Mouse (Mus musculus) ES-Bruce4 (cell line): Measurements from ENCODE around the gene Agap1. TPM values are rescaled to one million over a fixed set of nuclear protein-coding genes. Genes with fewer than 3 reads are reported as not detected.

Experiments
- H3K27ac ChIP-seq: 2 replicates; pipeline ENCODE4 v1.5.1; 2012; ENCODE audit warnings: low read length, inconsistent platforms; ENCODE audit not compliant: insufficient read depth
- H3K27me3 ChIP-seq: 2 replicates; pipeline ENCODE4 v1.6.1; 2012; ENCODE audit warnings: mild to moderate bottlenecking, low read length, inconsistent platforms; ENCODE audit not compliant: control insufficient read depth, poor library complexity, insufficient read depth, severe bottlenecking
- H3K36me3 ChIP-seq: 2 replicates; pipeline ENCODE4 v1.6.1; 2012; ENCODE audit warnings: inconsistent platforms, mild to moderate bottlenecking, low read length, moderate library complexity; ENCODE audit not compliant: control insufficient read depth, poor library complexity, insufficient read depth, severe bottlenecking
- H3K4me1 ChIP-seq: one replicate; pipeline ENCODE4 v1.8.1; 2011; ENCODE audit warnings: low read length; ENCODE audit not compliant: control insufficient read depth, insufficient read depth
- H3K4me3 ChIP-seq: 2 replicates; pipeline ENCODE4 v1.5.1; 2011; ENCODE audit warnings: low read depth, mild to moderate bottlenecking, low read length
- H3K9ac ChIP-seq: 2 replicates; pipeline ENCODE4 v1.6.1; 2012; ENCODE audit warnings: low read depth, mild to moderate bottlenecking, inconsistent platforms; ENCODE audit not compliant: poor library complexity, severe bottlenecking
- H3K9me3 ChIP-seq: replicated peaks from 2 replicates; pipeline ENCODE4 v1.6.1; 2012; ENCODE audit warnings: mild to moderate bottlenecking, low read length, inconsistent platforms; ENCODE audit not compliant: control insufficient read depth, poor library complexity, insufficient read depth, severe bottlenecking
- CTCF ChIP-seq: IDR thresholded peaks from one replicate; pipeline ENCODE4 v1.8.1; 2011; ENCODE audit warnings: low read depth, low read length
- EP300 ChIP-seq: IDR thresholded peaks from 2 replicates; pipeline ENCODE4 v1.6.1; 2011; ENCODE audit warnings: low read depth, low read length; ENCODE audit not compliant: insufficient read depth
- POLR2A ChIP-seq: IDR thresholded peaks from one replicate; pipeline ENCODE4 v1.8.1; 2011; ENCODE audit warnings: low read length; ENCODE audit not compliant: insufficient read depth
- polyA plus RNA-seq: library from polyadenylated mRNA; stranded (reverse); fragments of >200 nt; gene quantifications from 2 replicates; pipeline ENCODE4 v1.2.4, GENCODE M21; 2011; ENCODE audit warnings: low read depth; ENCODE audit not compliant: missing spikeins, insufficient read depth, insufficient read length

Agap1 gene
- polyA plus RNA-seq, 1 experiment = 31.0 TPM

- Histone ChIP-seq H3K4me1 (no peaks in the 10 kb centered on the region), H3K36me3 (no peaks in the 10 kb centered on the region), H3K9ac (no peak overlapping the region), H3K27ac (no peak overlapping the region), H3K9me3 (no peaks in the 10 kb centered on the region), H3K4me3 (no peak overlapping the region), H3K27me3 (no peaks in the 10 kb centered on the region)
- TF ChIP-seq EP300 = no peak
- TF ChIP-seq POLR2A = no peak
- TF ChIP-seq CTCF = no peak
Measured at GRCm38 (mm10) chr1:89613234-89613870, 158.7 kb downstream of the Agap1 start.

GRCm38 (mm10) chr1:89616556-89616955 is 161.9 kb downstream of the Agap1 start:
- H3K27me3 ChIP-seq = no peaks in the 10 kb centered on the region
- peaks cover 2% of the 10 kb centered on the region for H3K4me1 ChIP-seq
- H3K4me3 ChIP-seq = no peak overlapping the region
- no peaks in the 10 kb centered on the region for H3K9me3 ChIP-seq
- no peak for TF ChIP-seq CTCF
- no peak for TF ChIP-seq EP300
- no peak for TF ChIP-seq POLR2A
- H3K27ac ChIP-seq = no peak overlapping the region
- no peaks in the 10 kb centered on the region for H3K36me3 ChIP-seq
- no peak overlapping the region for H3K9ac ChIP-seq

DNA sequence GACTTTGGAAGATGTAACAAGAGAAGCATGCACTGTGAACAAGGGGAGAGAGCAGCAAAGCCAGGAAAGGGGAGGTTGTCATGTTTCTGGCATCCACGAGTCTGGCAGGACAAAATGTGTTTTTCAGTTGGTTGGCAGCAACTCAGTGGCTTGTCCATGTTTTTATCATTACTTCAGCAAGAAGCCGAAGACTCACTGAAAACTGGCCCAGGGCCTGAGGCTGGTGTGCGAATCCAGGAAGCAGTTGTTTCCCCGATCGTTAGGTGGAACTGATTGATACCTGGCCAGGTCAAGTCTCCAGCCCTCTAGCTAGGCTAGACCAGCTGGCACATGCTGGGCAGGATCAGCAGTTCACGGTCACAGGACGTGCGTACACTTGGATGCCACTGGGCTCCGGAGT is 162.7 kb downstream of the Agap1 start:
- TF ChIP-seq POLR2A (no peak), CTCF (no peak), EP300 (no peak)
- H3K4me1 ChIP-seq = peaks cover 2% of the 10 kb centered on the region
- no peaks in the 10 kb centered on the region for H3K36me3 ChIP-seq
- H3K27ac ChIP-seq = no peak overlapping the region
- H3K9me3 ChIP-seq = no peaks in the 10 kb centered on the region
- H3K27me3 ChIP-seq = no peaks in the 10 kb centered on the region
- H3K4me3 ChIP-seq = no peak overlapping the region
- no peak overlapping the region for H3K9ac ChIP-seq

GRCm38 (mm10) chr1:89619963-89620362 is 165.4 kb downstream of the Agap1 start:
- Histone ChIP-seq H3K4me1 (peaks cover 2% of the 10 kb centered on the region), H3K4me3 (no peak overlapping the region), H3K9ac (no peak overlapping the region), H3K9me3 (no peaks in the 10 kb centered on the region), H3K27me3 (no peaks in the 10 kb centered on the region), H3K27ac (no peak overlapping the region), H3K36me3 (no peaks in the 10 kb centered on the region; the same call in 1 of the 2 replicates)
- TF ChIP-seq CTCF (no peak), EP300 (no peak), POLR2A (no peak)

DNA sequence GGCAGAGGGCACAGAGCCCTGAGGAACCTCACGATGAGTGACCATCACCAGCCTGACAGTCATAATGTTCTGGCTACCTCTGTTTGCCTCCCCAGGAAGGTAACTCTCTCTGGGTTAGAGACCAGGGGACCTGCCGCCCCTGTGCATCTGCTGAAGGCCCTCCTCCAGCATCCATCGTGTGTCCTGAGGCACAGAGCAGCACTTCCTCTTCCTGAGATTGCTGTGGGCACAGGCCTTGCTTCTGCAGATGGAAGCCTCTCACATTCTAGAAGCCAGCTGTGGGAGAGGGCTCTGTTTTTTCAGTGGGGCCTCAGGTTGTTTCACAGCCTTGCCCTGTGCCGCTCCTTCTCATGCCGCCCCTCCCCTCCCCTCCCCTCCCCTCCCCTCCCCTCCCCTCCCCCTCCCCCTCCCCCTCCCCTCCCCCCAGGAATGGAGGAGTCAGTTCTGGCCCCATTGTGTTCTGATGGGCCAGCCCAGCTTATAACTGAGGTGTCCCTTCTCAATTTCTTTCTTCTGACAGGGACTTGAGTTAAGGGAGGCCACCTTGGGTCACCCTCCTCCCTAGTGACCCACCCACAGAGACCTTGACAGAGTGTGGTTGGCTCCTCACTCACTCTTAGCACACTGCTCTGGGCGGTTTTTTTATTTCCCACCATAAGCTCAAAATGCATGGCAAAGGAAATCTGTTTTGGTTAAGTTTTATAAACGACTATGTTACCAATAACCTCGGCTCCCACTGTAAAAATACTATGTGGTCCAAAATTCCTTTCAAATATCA is 166.6 kb downstream of the Agap1 start:
- Histone ChIP-seq H3K9me3 (no peaks in the 10 kb centered on the region), H3K4me1 (peaks cover 2% of the 10 kb centered on the region), H3K9ac (no peak overlapping the region), H3K27ac (no peak overlapping the region), H3K36me3 (no peaks in the 10 kb centered on the region; the same call in 1 of the 2 replicates), H3K27me3 (no peaks in the 10 kb centered on the region), H3K4me3 (no peak overlapping the region)
- TF ChIP-seq CTCF (no peak), POLR2A (no peak), EP300 (no peak)

- TF ChIP-seq EP300 (no peak), CTCF (no peak), POLR2A (no peak)
- H3K4me3 ChIP-seq = no peak overlapping the region
- H3K27me3 ChIP-seq = no peaks in the 10 kb centered on the region
- H3K27ac ChIP-seq = no peak overlapping the region
- H3K4me1 ChIP-seq = peaks cover 2% of the 10 kb centered on the region
- H3K9ac ChIP-seq = no peak overlapping the region
- H3K36me3 ChIP-seq = no peaks in the 10 kb centered on the region; the same call in 1 of the 2 replicates
- no peaks in the 10 kb centered on the region for H3K9me3 ChIP-seq
Measured at GRCm38 (mm10) chr1:89621952-89622351, 167.3 kb downstream of the Agap1 start.
